Mouse (Mus musculus) stomach, postnatal 0 days (tissue): Measurements from ENCODE around the gene Chit1. TPM values are rescaled to one million over a fixed set of nuclear protein-coding genes. Genes with fewer than 3 reads are reported as not detected.

ENCODE experiments used
- ATAC-seq: fragments of 200-750 bp; cut with Nextera tagmentation; 2 replicates; pipeline ENCODE4 v1.8.0; 2017; ENCODE audit not compliant: low FRiP score, low TSS enrichment
- DNase-seq: peaks from one replicate; pipeline ENCODE4 v3.0.0-alpha.2; 2016; ENCODE audit warnings: low spot score
- H3K27ac ChIP-seq: fragments of 300-500 bp; sonication (generic); replicated peaks from 2 replicates; pipeline ENCODE4 v1.5.1; 2014; ENCODE audit warnings: mild to moderate bottlenecking, control low read depth
- H3K27me3 ChIP-seq: fragments of 300-500 bp; sonication (generic); 2 replicates; pipeline ENCODE4 v1.6.1; 2014; ENCODE audit warnings: low read length; ENCODE audit not compliant: control insufficient read depth, insufficient read depth
- H3K36me3 ChIP-seq: fragments of 300-500 bp; sonication (generic); 2 replicates; pipeline ENCODE4 v1.6.1; 2014; ENCODE audit warnings: low read length, mixed read lengths; ENCODE audit not compliant: control insufficient read depth, insufficient read depth
- H3K4me1 ChIP-seq: fragments of 300-500 bp; sonication (generic); replicated peaks from 2 replicates; pipeline ENCODE4 v1.6.1; 2014; ENCODE audit warnings: antibody characterized with exemption; ENCODE audit not compliant: control insufficient read depth, insufficient read depth
- H3K4me2 ChIP-seq: fragments of 300-500 bp; sonication (generic); replicated peaks from 2 replicates; pipeline ENCODE4 v1.6.1; 2014; ENCODE audit warnings: low read depth, mild to moderate bottlenecking, control low read depth, moderate library complexity
- H3K4me3 ChIP-seq: fragments of 300-500 bp; sonication (generic); 2 replicates; pipeline ENCODE4 v1.5.1; 2014; ENCODE audit warnings: low read depth, low read length, control low read depth
- H3K9ac ChIP-seq: fragments of 300-500 bp; sonication (generic); 2 replicates; pipeline ENCODE4 v1.6.1; 2014; ENCODE audit warnings: mild to moderate bottlenecking, low read length, control low read depth, mixed read lengths
- H3K9me3 ChIP-seq: fragments of 300-500 bp; sonication (generic); 2 replicates; pipeline ENCODE4 v1.6.1; 2016; ENCODE audit warnings: low read length; ENCODE audit not compliant: control insufficient read depth
- CTCF ChIP-seq: IDR thresholded peaks from 2 replicates; pipeline ENCODE4 v1.5.1; 2016; ENCODE audit warnings: antibody characterized with exemption, low read depth, mild to moderate bottlenecking, moderate library complexity
- EP300 ChIP-seq: optimal IDR thresholded peaks from 2 replicates; pipeline ENCODE3; 2016; ENCODE audit warnings: antibody characterized with exemption
- WGBS: fragments of 180-500 bp; shearing (Covaris S2); extraction: QIAGEN DNeasy Blood & Tissue Kit; methylation state at CpG from one replicate; pipeline ENCODE4 v1.1.7; 2014; 5-methylcytosine and 5-hydroxymethylcytosine counted together
- polyA plus RNA-seq: library from polyadenylated mRNA; unstranded; fragments of >200 nt; fragmentation: Nextera tagmentation; extraction: Ambion mirVana; gene quantifications from 2 replicates; pipeline ENCODE4 v1.2.1, GENCODE M21; 2015

Chit1 gene
- polyA plus RNA-seq, 1 experiment from 2014 or later: 38.5 TPM

- H3K27ac ChIP-seq: no peak overlapping the region
- H3K9me3 ChIP-seq: no peaks in the 10 kb centered on the region
- TF ChIP-seq CTCF (no peak), EP300 (no peak)
- H3K36me3 ChIP-seq: no peaks in the 10 kb centered on the region
- ATAC-seq (no peak), DNase-seq (no peak)
- no peak overlapping the region for H3K4me3 ChIP-seq
- 90% methylated on average over 3 of the region's 3 CpGs for WGBS
- no peak overlapping the region for H3K4me2 ChIP-seq
- no peaks in the 10 kb centered on the region for H3K4me1 ChIP-seq
- H3K27me3 ChIP-seq: no peaks in the 10 kb centered on the region
- H3K9ac ChIP-seq: no peak overlapping the region
Measured at GRCm38 (mm10) chr1:134166547-134166946, 55.5 kb downstream of the Chit1 start.

GRCm38 (mm10) chr1:134167416-134168305 is 56.6 kb downstream of the Chit1 start:
- no peak for DNase-seq
- no peaks in the 10 kb centered on the region for H3K4me1 ChIP-seq
- no peak overlapping the region for H3K27ac ChIP-seq
- H3K36me3 ChIP-seq: no peaks in the 10 kb centered on the region
- H3K27me3 ChIP-seq: no peaks in the 10 kb centered on the region
- H3K4me2 ChIP-seq: no peak overlapping the region
- TF ChIP-seq CTCF: no peak
- no peak for TF ChIP-seq EP300
- H3K9me3 ChIP-seq: no peaks in the 10 kb centered on the region
- H3K4me3 ChIP-seq: no peak overlapping the region
- no peak for ATAC-seq
- no peak overlapping the region for H3K9ac ChIP-seq
- 69% methylated on average over 14 of the region's 14 CpGs for WGBS

GRCm38 (mm10) chr1:134168567-134168966 is 57.5 kb downstream of the Chit1 start:
- WGBS: 65% methylated on average over 3 of the region's 3 CpGs
- no peak for DNase-seq
- Histone ChIP-seq H3K9me3 (no peaks in the 10 kb centered on the region), H3K9ac (no peak overlapping the region), H3K27ac (peak overlapping the region; percentile 49; the same call in 1 of the 2 replicates), H3K4me1 (no peaks in the 10 kb centered on the region), H3K4me3 (no peak overlapping the region), H3K27me3 (no peaks in the 10 kb centered on the region), H3K36me3 (no peaks in the 10 kb centered on the region), H3K4me2 (no peak overlapping the region)
- ATAC-seq: peak; percentile 73
- TF ChIP-seq CTCF (no peak), EP300 (no peak)

- DNase-seq: no peak
- peak; percentile 80 for ATAC-seq
- 71% methylated on average over 8 of the region's 8 CpGs for WGBS
Measured at GRCm38 (mm10) chr1:134168985-134169697, 58.1 kb downstream of the Chit1 start.

GRCm38 (mm10) chr1:134173081-134173480 is 62.0 kb downstream of the Chit1 start:
- H3K9me3 ChIP-seq: no peaks in the 10 kb centered on the region
- no peaks in the 10 kb centered on the region for H3K27me3 ChIP-seq
- no peaks in the 10 kb centered on the region for H3K36me3 ChIP-seq
- H3K4me3 ChIP-seq: no peak overlapping the region
- no peak overlapping the region for H3K9ac ChIP-seq
- no peak for TF ChIP-seq CTCF
- no peak for TF ChIP-seq EP300
- no peaks in the 10 kb centered on the region for H3K4me1 ChIP-seq
- DNase-seq (no peak), ATAC-seq (no peak)
- H3K27ac ChIP-seq: 0 out of 2 replicates have a peak overlapping the region, but pooled peaks have one; percentile 18
- H3K4me2 ChIP-seq: no peak overlapping the region
- WGBS: 48% methylated on average over 7 of the region's 7 CpGs

More at GRCm38 (mm10) chr1:134168985-134169697, 58.1 kb downstream of the Chit1 start:
- Histone ChIP-seq H3K36me3 (no peaks in the 10 kb centered on the region), H3K9ac (no peak overlapping the region), H3K4me3 (no peak overlapping the region), H3K9me3 (no peaks in the 10 kb centered on the region), H3K27ac (peak overlapping the region; percentile 49), H3K4me1 (no peaks in the 10 kb centered on the region), H3K4me2 (no peak overlapping the region), H3K27me3 (no peaks in the 10 kb centered on the region)
- TF ChIP-seq EP300 (no peak), CTCF (no peak)

GRCm38 (mm10) chr1:134177976-134178375 is 66.9 kb downstream of the Chit1 start:
- Histone ChIP-seq H3K36me3 (no peaks in the 10 kb centered on the region), H3K4me3 (no peak overlapping the region), H3K9ac (no peak overlapping the region), H3K4me1 (no peaks in the 10 kb centered on the region), H3K9me3 (no peaks in the 10 kb centered on the region), H3K27ac (no peak overlapping the region), H3K4me2 (no peak overlapping the region), H3K27me3 (no peaks in the 10 kb centered on the region)
- DNase-seq (no peak), ATAC-seq (no peak)
- TF ChIP-seq CTCF (no peak), EP300 (no peak)
- 69% methylated on average over 5 of the region's 5 CpGs for WGBS
